Mouse (Mus musculus) heart, adult 18-20 months (tissue): ENCODE measurements around the gene Lime1. TPM values are rescaled to one million over a fixed set of nuclear protein-coding genes. Genes with fewer than 3 reads are reported as not detected.
A peak's percentile ranks its signal among the peaks of the same experiment; 100 is the strongest.

ENCODE experiments used
- DNase-seq, 2 experiments: peaks; one replicate each; pipeline ENCODE4 v3.0.0; 2021 to 2022; ENCODE audit warnings: mixed read lengths in 1 of 2
- long read RNA-seq, 2 experiments: library from polyadenylated mRNA; stranded (forward); transcript quantifications; one replicate each; pipeline ENCODE4 v2.0.0; 2021
- total RNA-seq, 2 experiments: library from RNA; stranded (reverse); gene quantifications; 2 replicates each; pipeline ENCODE4 v1.2.3; 2021

The Lime1 gene
- 1 to 10 TPM; 3.3 to 6.3 TPM for total RNA-seq
- long read RNA-seq, experiment 1, partial matches to known transcripts: 0 of 1 reads
- long read RNA-seq, experiment 1, other reads (novel, unspliced or antisense): 0 of 1 reads
- long read RNA-seq, experiment 2, partial matches to known transcripts: 0 of 1 reads
- long read RNA-seq, experiment 2, other reads (novel, unspliced or antisense): 1 of 1 reads

DNA sequence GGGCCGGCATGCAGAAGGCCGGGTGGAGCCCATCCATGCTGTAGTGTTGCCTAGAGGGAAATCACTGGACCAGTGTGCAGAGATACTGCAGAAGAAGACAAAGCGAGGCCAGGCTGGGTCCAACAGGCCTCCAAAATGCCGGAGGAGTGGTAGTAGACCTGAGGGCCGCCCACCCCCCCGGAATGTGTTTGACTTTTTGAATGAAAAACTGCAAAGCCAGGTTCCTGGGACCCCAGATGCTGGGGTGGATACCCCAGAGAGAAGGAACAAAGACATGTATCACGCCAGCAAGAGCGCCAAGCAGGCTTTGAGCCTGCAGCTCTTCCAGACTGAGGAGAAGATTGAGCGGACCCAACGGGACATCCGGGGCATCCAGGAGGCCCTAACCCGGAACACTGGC is at the start of gene Lime1:
TSS of gene Lime1 (plus strand) at position 301 of the 400 bp plus-strand sequence.
- DNase-seq: no peak

DNA sequence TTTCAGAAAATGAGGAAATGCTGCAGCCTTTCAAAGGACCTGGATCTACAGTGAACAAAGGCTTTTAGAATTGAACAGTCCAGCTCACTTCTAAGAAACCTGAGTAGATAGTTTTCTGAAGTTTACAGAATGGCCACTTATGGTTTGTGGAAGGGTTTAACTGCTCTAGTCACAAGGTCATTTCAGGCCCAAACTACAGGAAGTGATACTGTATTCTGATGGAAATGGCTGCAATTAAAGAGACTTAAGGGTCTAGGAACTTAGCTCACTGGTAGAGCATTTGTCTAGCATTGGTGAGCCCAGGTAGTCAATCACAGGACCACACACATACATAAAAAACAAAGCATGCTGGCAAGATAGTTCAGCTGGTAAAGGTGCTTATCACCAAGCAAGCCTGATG is 47.3 kb upstream of the Lime1 start:
- DNase-seq: no peak

DNA sequence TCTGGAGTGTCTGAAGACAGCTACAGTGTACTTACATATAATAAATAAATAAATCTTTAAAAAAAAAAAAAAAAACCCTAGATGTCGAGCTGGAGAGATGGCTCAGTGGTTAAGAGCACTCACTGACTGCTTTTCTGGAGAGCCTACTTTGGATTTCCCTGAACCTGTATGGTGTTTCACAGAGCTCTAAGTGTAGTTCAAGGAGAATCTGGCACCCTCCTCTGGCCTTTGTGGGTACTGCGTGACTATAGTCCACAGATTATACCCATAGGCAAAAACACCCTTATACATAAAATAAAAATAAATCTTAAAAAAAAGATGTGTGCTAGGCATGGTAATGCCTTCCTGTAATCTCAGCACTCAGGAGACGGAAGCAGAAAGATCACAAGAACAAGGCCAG is 45.9 kb upstream of the Lime1 start:
- peak; percentile 61 to 89 for DNase-seq

DNA sequence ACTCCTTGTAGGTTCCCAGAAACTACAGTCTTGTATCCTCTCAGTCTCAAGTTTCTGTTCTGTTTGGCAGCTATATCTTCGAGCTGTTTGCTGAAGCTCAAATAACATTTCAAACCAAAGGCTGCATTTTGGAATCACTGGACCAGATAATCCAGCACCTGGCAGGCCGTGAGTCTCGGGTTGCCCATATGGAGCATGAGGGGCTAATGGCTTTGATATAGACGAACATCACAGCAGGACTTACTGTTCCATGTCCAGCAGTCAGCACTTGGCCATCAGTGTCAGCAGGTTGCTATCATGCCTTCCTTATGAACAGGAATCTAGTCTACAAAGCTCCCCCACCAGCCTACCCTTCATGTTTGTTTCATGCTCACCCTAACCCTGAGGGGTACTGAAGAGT is 39.5 kb upstream of the Lime1 start:
- DNase-seq: no peak

DNA sequence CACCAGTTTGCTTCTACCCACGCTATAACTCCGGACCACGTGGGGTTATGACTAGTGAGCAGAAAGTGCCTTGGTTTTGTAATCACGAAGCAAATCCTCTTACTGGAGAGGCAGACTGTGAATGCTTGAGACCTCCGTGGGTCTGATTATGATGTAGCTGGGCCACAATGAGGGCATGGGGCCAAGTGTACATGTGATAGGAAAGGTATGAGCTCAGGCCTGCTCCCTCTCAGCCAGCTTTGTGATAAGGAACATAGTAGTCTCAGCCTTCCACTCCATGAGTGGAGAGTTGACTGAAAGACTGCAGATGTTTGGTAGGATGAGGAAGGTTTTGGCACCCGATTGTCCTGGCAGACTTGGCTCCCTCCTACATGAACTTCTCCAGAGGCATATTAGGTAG is 37.1 kb upstream of the Lime1 start:
- DNase-seq: peak; percentile 46 to 51

DNA sequence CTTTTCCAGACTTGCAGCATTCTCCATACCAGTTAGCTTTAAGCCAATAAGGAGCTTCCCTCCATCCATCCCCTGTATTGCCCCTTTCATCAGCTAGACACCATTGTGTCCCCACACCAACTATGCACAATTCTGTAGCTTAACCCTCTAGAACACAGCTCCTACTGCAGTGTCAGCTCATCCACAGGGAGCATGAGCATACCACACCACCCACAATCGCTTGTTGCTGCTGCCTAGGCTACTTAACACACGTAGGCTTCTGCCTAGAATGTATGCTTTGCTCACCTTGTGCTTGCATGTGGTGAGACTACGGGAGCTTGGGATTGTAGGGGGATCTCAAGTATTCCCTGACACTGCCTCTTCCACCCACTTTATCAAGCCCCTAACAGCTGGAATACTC is 23.1 kb upstream of the Lime1 start:
- DNase-seq: no peak

DNA sequence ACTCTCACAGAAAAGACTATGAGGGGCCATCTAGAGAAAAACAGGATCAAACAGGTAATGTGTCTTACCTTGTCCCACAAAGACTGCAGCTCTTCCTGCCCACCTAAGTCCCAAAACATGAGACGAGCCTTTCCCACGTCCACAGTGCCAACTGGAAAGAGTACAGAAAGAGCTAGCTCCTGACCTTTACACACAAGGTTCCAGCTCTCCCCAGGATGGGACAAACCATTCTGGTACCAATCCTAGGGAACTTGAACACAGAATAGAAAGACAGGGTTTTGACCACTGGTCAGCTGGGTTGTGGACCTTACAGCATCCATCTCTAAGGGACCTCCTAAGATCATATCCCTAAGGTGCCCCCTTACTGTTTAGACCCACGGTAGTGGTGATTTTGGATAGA is 15.9 kb upstream of the Lime1 start:
- no peak for DNase-seq

DNA sequence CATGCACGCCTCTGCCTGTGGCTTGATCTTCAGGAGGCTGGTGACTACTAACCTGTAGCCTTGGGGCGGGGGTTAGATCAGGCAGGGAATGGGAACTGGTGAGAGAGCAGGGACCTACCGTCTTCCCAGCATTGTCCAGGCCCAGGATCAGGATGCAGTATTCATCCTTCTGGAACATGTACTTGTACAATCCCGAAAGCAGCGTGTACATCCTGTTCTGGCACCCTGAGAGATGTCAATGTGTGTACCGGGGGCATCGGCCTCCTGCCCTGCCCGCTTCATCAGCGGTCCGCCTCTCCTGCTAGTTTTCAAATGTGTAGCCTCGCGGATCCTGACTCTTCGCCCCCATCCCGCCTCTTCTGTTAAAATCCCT is 15.4 kb upstream of the Lime1 start:
- no peak for DNase-seq

DNA sequence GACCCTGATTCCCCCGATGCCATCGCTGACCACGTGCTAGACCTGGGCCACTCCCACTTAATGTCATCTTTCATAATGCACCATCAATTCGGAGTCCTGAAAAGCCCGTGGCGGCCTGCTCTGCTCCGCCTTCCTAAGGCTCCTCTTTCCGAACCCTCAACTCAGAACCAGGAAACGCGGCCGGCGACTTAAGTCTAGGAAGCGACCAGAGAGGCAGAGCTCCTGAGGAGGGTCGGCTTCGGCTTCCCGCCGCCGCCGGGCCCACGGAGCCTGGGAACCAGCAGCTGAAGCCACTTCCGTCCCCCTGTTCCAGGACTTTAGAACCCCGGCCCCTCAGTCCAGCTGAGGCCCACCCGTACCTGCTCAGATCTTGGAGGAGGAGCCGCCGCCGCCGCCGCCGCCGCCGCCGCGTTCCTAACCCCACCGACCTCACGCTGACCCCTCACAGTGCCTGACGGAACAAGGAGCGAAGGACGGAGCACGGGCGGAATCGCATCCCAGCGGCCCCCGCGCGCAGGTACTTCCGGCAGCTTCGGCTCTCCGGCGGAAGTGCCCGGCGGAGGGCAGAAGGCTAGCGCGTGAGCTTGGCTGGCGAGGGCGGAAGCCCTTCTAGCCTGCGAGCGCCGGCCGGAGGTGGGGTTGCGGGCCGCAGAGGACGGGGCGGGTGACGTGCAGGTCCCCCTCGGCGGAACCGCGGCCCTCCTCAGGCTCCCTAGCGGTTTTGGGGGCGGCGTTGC is 14.8 kb upstream of the Lime1 start, which contains the start of the genes Zgpat and Arfrp1:
TSS of gene Zgpat (plus strand) at position 69 of the 737 bp plus-strand sequence.
TSS of gene Arfrp1 (minus strand) at position 545 of the 737 bp plus-strand sequence.
- peak; percentile 93 to 94 for DNase-seq

DNA sequence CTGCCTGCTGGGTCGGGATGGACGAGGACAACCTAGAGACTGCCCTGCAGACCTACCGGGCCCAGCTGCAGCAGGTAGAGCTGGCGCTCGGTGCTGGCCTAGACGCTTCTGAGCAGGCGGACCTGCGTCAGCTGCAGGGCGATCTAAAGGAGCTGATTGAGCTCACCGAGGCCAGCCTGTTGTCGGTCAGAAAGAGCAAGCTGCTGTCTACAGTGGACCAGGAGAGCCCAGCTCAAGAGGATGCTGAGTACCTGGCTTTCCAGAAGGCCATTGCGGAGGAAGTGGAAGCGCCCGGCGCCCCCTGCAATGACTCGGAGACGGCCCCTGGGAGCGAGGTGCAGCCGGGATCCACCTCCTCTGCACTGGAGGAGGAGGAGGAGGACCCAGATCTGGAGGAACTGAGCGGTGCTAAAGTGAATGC is 14.2 kb upstream of the Lime1 start:
- no peak for DNase-seq

DNA sequence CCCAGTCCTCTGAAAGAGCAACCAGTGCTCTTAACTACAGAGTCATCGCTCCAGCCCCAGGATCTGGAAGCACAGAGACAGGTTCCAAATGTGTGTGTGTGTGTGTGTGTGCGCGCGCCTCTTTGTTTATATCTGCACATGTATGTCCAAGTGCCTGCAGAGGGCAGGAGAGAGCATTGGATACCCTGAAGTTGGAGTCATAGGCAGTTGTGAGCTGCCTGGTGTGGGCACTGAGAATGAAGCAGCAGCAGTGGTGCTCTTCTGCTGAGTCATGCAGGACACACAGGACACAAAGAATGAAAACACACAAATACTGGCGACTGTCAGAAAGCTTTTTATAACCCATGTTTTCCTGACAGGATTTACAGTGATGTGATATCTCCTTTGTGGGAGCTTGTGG is 9.9 kb upstream of the Lime1 start:
- no peak for DNase-seq

DNA sequence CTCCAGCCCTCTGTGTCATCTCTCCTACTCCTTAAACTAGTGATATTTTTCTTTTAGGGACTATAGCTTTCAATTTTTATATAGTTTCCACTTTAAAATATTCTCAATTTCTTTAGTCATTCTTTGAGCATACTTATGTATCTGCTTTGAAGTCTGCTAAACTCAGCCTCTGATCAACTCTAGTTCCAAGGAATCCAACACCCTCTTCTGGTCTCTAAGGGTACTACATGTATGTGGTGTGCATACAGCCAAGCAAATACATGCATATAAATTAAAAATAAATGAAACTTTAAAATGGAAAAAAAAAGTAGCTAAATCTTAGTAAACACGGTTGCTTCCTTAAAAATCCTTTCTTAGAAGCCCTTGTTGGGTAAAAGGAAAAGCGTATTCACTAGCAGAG is 4.1 kb upstream of the Lime1 start:
- no peak for DNase-seq

DNA sequence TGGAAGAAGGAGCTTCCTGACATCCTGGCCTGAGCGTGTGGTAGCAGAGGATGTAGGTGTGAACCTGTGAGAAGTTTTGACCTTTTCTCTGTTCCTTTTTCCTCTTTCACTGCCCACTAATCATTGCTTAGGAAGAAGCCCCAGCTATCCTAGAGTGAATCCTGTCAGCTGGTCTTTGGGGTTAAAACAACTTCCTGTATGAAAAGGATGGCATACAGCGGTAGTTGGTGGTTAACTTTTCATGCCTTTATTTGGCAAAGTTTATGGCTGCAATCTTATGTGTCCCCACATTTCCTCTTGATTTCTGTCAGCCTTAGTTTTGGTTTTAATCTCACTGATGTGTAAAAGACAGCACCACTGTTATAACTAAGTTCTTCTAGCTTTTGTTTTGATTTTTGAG is 2.6 kb upstream of the Lime1 start:
- DNase-seq: no peak

DNA sequence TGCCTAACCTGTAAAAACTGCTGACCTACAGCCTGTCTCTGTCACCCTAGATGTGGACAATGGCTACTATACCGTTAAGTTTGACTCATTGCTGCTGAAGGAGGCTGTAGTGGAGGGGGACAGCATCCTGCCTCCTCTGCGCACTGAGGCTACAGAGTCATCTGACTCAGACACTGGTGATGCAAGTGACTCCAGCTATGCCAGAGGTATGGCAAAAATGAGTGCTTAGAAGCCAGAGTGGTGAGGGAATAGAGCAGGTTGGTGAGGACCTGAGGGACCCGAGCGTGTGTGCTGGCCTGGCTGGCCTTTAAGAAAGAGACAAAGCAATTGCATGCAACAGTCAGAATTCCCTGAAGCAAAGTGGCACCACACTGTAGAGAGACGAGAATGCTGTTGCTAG is 1.2 kb upstream of the Lime1 start:
- DNase-seq: no peak

DNA sequence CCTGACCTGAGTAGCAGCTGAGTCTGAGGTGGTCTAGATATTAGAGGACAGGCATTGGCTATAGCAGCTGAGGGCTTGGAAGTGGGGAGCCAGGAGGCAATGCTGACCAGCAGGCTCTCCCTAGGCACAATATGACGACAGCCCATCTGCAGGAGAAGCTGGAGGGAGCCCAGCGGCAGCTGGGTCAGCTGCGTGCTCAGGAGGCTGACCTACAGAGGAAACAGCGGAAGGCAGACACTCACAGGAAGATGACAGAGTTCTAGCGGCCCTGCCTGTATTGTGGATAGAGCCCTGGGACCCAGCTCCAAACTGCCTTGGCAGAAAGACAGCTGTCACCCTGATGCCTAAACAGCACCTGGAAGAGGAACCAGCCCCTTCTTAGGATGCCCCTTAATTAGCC is 373 bp downstream of the Lime1 start:
- DNase-seq: no peak

DNA sequence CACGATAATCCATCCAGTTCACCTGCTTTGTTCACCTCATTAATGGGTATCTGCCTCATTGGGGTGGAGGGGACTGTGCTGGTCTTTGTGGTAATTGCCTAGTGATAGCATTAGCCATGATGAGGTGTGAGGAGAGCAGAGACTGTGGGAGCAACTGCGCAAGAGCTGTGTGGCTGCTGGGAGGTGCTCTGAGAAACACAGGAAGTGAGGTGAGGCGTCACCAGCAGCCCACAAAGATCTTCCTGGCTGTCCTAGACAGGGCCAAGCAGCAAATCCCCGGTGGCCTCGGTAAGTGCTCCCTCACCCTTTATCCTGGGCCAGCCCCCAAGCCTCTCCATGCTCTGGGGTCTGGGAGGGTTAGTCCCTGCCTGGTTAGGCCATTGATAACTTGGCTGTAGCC is 1.2 kb downstream of the Lime1 start:
- DNase-seq: no peak

DNA sequence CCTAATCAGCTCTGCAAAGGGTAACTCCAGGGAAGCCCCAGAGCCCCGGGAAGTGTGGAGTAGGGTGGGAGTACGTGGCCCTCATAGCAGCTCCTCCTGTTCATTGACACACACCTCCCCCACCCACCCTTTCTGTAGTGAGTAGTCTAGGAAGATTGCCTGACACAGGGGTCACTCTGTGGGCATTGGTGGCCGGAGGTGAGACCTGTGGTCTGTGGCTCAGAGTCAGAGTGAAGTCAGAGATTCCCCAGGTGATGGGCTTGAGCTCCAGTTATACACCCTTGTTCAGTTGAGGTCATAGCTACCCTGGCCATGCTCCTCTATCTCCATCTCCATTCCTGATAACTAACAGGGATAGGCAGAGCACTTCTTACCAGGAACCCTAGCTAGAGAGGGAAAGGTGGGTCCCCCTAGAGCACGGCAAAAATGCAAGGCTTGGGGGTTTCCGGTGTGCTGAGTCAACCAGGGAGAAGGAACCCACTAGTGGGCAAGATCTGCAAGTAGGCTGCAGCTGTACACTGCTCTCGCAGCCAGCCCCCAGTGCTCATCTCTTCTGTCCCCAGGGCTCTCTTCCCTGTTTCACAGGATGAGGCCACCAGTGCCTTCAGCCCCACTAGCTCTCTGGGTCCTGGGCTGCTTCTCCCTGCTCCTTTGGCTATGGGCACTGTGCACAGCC is 1.9 kb downstream of the Lime1 start:
- DNase-seq: no peak

DNA sequence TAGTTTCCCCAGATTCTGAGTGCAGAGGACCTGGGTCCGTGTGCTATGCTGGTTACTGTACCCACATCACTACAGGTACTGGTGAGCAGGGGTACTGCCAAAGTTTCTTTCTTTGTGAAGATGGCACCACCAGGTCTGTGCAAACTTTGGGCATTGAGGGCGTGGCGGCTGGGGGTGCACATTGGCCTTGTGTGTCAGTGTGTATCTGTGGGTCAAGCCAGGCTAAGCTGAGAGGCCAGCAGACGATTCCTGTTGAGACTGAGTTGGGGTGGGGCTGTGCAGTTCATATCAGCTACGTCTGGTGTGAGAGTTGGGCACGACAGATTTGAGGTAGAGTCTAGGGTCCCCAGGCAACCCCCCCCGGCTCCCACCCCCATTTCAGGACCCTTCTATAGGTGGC is 4.6 kb downstream of the Lime1 start:
- DNase-seq: no peak

DNA sequence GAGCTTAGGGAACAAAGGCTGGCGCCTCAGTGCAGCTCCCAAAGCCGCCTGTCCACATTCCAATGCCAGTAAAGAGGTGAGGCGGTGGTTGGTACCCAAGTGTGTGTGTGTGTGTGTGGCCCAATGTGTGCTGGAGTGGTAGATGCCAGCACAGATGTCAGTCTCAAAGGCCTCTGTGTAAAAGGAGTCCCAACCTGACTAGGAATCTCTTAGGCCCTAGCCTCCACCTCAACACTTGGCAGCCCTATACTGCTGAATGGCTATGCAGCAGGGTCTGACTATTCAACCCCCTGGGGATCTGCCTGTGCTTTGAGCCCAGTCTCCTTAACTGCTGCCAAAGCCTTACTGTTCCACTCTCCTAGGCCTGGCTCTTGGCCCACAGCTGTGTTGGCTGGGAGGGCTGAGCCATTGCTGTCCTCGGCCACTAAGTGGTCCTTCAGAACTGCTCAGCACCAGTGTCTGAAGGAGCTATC is 5.1 kb downstream of the Lime1 start:
- peak; percentile 79 to 85 for DNase-seq

DNA sequence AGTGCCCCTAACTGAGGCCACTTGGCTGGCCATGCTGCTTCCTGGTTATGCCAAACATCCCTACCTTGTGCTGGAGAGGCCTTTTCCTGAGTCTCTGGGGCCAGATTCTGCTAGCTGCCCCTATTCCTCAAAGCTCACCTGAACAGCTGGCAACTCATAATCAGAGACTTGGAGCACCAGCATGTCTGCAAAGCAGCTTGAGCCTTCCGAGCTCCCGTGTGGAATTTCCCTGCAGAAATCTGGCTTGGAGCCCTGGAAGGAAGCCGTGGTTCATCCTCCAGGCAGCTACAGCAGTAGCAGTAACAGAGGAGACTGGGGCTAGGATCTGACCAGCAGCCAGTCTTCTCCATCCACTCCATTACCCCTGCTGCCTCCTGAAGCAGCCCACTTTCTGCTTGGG is 6.0 kb downstream of the Lime1 start:
- DNase-seq: peak; percentile 65 to 79

DNA sequence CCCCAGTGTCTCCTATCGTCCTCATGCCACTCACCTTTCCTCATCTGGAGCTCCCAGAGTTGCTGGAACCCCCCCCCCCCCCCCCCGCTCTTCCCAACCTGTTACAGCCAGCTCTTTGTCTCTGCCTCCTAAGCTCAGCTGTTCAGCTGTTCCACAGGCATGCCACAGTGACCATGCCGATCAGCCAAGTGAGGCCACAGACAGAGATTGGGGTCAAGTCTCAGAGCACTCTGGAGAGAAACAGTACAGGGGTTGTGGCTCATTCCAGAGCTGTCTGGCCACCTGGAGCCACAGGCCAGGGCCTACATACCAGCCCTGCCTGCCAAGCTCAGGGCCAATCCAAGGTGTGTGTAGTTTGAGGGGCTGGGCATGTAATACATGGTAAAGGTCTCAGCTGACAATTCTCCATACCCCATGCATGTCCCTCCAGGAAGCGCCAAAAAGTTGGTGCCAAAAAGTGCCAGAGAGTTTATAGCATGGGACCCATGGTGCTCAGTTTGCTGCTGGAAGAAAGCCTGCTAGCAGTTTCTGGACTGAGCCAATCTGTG is 6.9 kb downstream of the Lime1 start:
- no peak for DNase-seq

DNA sequence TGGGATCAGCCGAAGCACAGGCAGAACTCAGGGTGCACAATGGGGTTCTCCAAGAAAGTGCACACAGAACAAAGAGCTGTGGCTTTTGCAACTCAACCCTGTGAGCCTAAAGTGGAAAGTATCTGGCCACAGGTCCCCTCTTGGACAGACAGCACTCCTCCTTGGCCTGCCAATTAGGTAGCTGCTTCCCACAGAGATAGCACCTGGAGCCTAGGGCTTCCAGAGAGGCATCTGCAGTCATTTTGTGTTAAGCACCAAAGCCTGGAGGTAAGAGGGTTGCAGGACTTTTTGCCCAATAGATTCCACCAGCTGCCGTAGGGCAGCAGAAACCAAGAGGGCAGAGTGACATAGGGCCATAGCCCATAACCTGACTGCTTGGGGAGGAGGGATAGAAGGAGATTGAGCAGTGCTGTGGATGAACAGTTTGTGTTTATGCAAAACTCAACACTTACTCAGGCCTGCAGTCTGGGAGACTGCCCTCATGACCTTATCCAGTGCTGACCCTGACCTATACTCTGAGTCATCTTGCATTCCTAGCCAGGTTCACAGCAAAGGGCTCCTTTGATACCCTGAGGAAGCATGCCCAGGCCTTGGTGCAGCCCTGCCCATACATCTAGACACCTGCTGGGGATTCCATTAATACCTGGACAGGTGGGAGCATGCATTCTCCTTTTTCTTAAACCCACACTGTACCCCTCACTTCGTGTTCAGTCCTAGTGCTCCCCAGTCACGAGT is 10.4 kb downstream of the Lime1 start:
- DNase-seq: no peak
